28 mouse cellular contexts compared by ENCODE assay signal in the genomic region with DNA sequence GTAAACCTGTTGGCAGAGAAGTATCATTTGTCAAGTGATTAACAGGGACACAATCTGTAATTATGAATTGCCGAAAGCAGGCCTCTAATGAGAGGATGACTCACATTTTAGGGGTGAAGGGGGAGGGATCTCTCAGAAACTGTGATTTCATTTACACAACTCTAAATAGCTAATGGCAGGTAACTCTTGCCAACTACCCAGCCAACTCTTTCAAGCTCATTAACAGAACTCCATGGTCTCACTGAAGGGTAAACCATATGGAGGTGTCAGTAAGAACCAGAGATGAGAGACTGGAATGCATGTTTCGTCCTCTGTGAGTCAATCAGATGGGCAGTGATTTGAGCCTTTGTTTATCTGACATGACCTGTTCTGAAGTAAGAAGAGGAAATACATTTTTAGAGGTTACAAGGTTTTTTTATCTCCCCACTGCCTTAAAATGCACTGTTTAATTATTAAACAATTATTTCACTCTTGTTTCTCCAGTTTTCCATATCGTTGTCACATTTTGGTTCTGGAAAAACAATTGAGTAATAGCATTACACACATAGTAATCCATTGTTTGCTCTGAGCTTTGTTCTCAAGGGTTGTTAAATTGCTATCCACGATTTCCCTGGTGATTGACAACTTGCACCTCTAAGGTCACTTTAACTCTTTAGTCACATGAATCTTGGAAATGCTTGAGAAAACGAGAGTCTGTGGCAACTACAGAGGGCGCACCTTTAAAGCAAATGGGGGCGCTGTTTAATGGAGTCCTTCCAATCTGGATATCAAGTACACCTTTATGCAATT.
A peak's percentile ranks its signal among the peaks of the same experiment; 100 is the strongest.
DNase-seq lines count a peak whose midpoint lies in the region; ATAC-seq lines count a peak whose summit lies in the region.
"Had no signal": no experiment of that assay in that cellular context is flagged by ENCODE, and none has a peak within 500 bp of the region (broad histone marks: within the 10 kb centered on the region; RNA-seq: fewer than 3 reads in every experiment).

No protein-coding gene starts in this region.

- H3K4me1 ChIP-seq in forebrain, embryonic 12.5 days = no peaks in the 10 kb centered on the region
- peaks cover 7% of the 10 kb centered on the region for H3K4me1 ChIP-seq in forebrain, embryonic 10.5 days
- H3K4me1 ChIP-seq in forebrain, embryonic 16.5 days (replicated peaks; ENCODE audit: control insufficient read depth, insufficient read depth, low read length) = peaks cover 8% of the 10 kb centered on the region; the same call in 1 of the 2 replicates
- H3K4me1 ChIP-seq: embryonic facial prominence, embryonic 13.5 days; heart, embryonic 13.5 days; liver, embryonic 12.5 days; midbrain, embryonic 15.5 days; neural tube, embryonic 15.5 days had no signal

- no peak overlapping the region for H3K9ac ChIP-seq in forebrain, embryonic 12.5 days
- H3K9ac ChIP-seq in forebrain, embryonic 16.5 days (replicated peaks; ENCODE audit: low read depth, low read length) = no peak overlapping the region
- H3K9ac ChIP-seq: embryonic facial prominence, embryonic 13.5 days; heart, embryonic 13.5 days; hindbrain, embryonic 14.5 days; limb, embryonic 13.5 days; liver, embryonic 12.5 days; midbrain, embryonic 15.5 days; neural tube, embryonic 15.5 days had no signal

- no peaks in the 10 kb centered on the region for H3K9me3 ChIP-seq in forebrain, embryonic 12.5 days
- no peaks in the 10 kb centered on the region for H3K9me3 ChIP-seq in forebrain, embryonic 10.5 days
- H3K9me3 ChIP-seq in forebrain, embryonic 16.5 days (ENCODE audit: control insufficient read depth, low read length) = no peaks in the 10 kb centered on the region
- H3K9me3 ChIP-seq: embryonic facial prominence, embryonic 13.5 days; heart, embryonic 13.5 days; limb, embryonic 13.5 days; liver, embryonic 12.5 days; midbrain, embryonic 15.5 days; neural tube, embryonic 15.5 days had no signal

- H3K27ac ChIP-seq in forebrain, embryonic 12.5 days = no peak overlapping the region
- H3K27ac ChIP-seq in forebrain, embryonic 10.5 days = no peak overlapping the region
- peak overlapping the region; percentile 70 for H3K27ac ChIP-seq in forebrain, embryonic 16.5 days (ENCODE audit: low read length)
- H3K27ac ChIP-seq: embryonic facial prominence, embryonic 13.5 days; heart, embryonic 13.5 days; hindbrain, embryonic 14.5 days; limb, embryonic 13.5 days; liver, embryonic 12.5 days; midbrain, embryonic 15.5 days; neural tube, embryonic 15.5 days had no signal

- 40% methylated on average over 7 of the region's 7 CpGs for WGBS in forebrain, embryonic 12.5 days
- WGBS in forebrain, embryonic 10.5 days = 59% methylated on average over 7 of the region's 7 CpGs
- 26% methylated on average over 7 of the region's 7 CpGs for WGBS in forebrain, embryonic 16.5 days

- DNase-seq in forebrain, embryonic 10.5 days (ENCODE audit: extremely low spot score, low spot score) = no peak
- peak; percentile 31 for DNase-seq in layer of hippocampus, adult 9-11 months
- DNase-seq in layer of hippocampus, postnatal 25 days (ENCODE audit: extremely low spot score in 1 of 2, low spot score in 1 of 2) = no peak
- peak; percentile 3 for DNase-seq in NIH3T3 (ENCODE audit: low read depth)
- no peak for DNase-seq in right cerebral cortex, postnatal 36 days (ENCODE audit: low spot score in 2 of 2)
- DNase-seq: cerebellum, adult 11 months; cerebellum, adult 9-10 months; cerebellum, postnatal 36 days; gastrocnemius, postnatal 10 days; heart, postnatal 10 days; kidney, adult 9 months; kidney, postnatal 10 days; lung, adult 18-20 months; lung, postnatal 4 days; right cerebral cortex, adult 18-20 months; thymus, adult 2 months; thymus, postnatal 36 days had no signal

- H3K27me3 ChIP-seq in forebrain, embryonic 12.5 days = no peaks in the 10 kb centered on the region
- no peaks in the 10 kb centered on the region for H3K27me3 ChIP-seq in forebrain, embryonic 10.5 days (ENCODE audit: poor library complexity, severe bottlenecking)
- H3K27me3 ChIP-seq in forebrain, embryonic 16.5 days (replicated peaks; ENCODE audit: control insufficient read depth, insufficient read depth, low read length) = no peaks in the 10 kb centered on the region
- H3K27me3 ChIP-seq: embryonic facial prominence, embryonic 13.5 days; heart, embryonic 13.5 days; limb, embryonic 13.5 days; liver, embryonic 12.5 days; midbrain, embryonic 15.5 days; neural tube, embryonic 15.5 days had no signal

- H3K4me3 ChIP-seq in forebrain, embryonic 12.5 days (replicated peaks) = no peak overlapping the region
- H3K4me3 ChIP-seq in forebrain, embryonic 10.5 days = no peak overlapping the region
- no peak overlapping the region for H3K4me3 ChIP-seq in forebrain, embryonic 16.5 days (replicated peaks; ENCODE audit: low read length)
- H3K4me3 ChIP-seq: embryonic facial prominence, embryonic 13.5 days; heart, embryonic 13.5 days; limb, embryonic 13.5 days; liver, embryonic 12.5 days; midbrain, embryonic 15.5 days; neural tube, embryonic 15.5 days had no signal

- peak; percentile 78; the same call in 1 of the 2 replicates for ATAC-seq in forebrain, embryonic 12.5 days (ENCODE audit: low FRiP score)
- peak; percentile 95 for ATAC-seq in forebrain, embryonic 16.5 days
- ATAC-seq: intestine, postnatal 0 days; liver, embryonic 12.5 days; lung, postnatal 0 days; midbrain, embryonic 15.5 days had no signal

- no peak overlapping the region for H3K4me2 ChIP-seq in forebrain, embryonic 12.5 days
- H3K4me2 ChIP-seq in forebrain, embryonic 16.5 days (ENCODE audit: low read length) = no peak overlapping the region
- H3K4me2 ChIP-seq: embryonic facial prominence, embryonic 13.5 days; heart, embryonic 13.5 days; hindbrain, embryonic 14.5 days; limb, embryonic 13.5 days; liver, embryonic 12.5 days; midbrain, embryonic 15.5 days; neural tube, embryonic 15.5 days had no signal

- H3K36me3 ChIP-seq in forebrain, embryonic 12.5 days (replicated peaks) = no peaks in the 10 kb centered on the region
- no peaks in the 10 kb centered on the region for H3K36me3 ChIP-seq in forebrain, embryonic 10.5 days (replicated peaks)
- no peaks in the 10 kb centered on the region for H3K36me3 ChIP-seq in forebrain, embryonic 16.5 days (ENCODE audit: control insufficient read depth, insufficient read depth)
- H3K36me3 ChIP-seq: embryonic facial prominence, embryonic 13.5 days; heart, embryonic 13.5 days; limb, embryonic 13.5 days; liver, embryonic 12.5 days; midbrain, embryonic 15.5 days; neural tube, embryonic 15.5 days had no signal

Comparison
In these comparisons a context has a peak if more than half of its experiments do, and no peak if none do; other contexts are left out.
1. DNase-seq: peak in layer of hippocampus, adult 9-11 months (single experiment) and NIH3T3 (single experiment); none in forebrain, embryonic 10.5 days (single experiment), layer of hippocampus, postnatal 25 days (0 of 2) and right cerebral cortex, postnatal 36 days (0 of 2).